Mouse (Mus musculus) liver, postnatal 0 days (tissue): ENCODE measurements around the gene Zfyve27. TPM values are rescaled to one million over a fixed set of nuclear protein-coding genes. Genes with fewer than 3 reads are reported as not detected.

ENCODE experiments used
- ATAC-seq: fragments of 200-750 bp; cut with Nextera tagmentation; 2 replicates; pipeline ENCODE4 v1.8.0; 2017; ENCODE audit warnings: mild to moderate bottlenecking, moderate library complexity
- DNase-seq: peaks from one replicate; pipeline ENCODE4 v3.0.0-alpha.2; 2016
- H3K27ac ChIP-seq: fragments of 300-500 bp; sonication (generic); 2 replicates; pipeline ENCODE4 v1.5.1; 2014; ENCODE audit warnings: antibody characterized with exemption, moderate library complexity, mild to moderate bottlenecking, low read depth
- H3K27me3 ChIP-seq: fragments of 300-500 bp; sonication (generic); 2 replicates; pipeline ENCODE4 v1.6.1; 2014; ENCODE audit warnings: low read length, control low read depth, mixed read lengths; ENCODE audit not compliant: insufficient read depth
- H3K36me3 ChIP-seq: fragments of 300-500 bp; sonication (generic); replicated peaks from 2 replicates; pipeline ENCODE4 v1.6.1; 2014; ENCODE audit warnings: mild to moderate bottlenecking, control low read depth, low read length, moderate library complexity, mixed read lengths; ENCODE audit not compliant: insufficient read depth
- H3K4me1 ChIP-seq: fragments of 300-500 bp; sonication (generic); 2 replicates; pipeline ENCODE4 v1.6.1; 2014; ENCODE audit warnings: antibody characterized with exemption, mild to moderate bottlenecking, control low read depth; ENCODE audit not compliant: insufficient read depth
- H3K4me2 ChIP-seq: fragments of 300-500 bp; sonication (generic); 2 replicates; pipeline ENCODE4 v1.6.1; 2014; ENCODE audit warnings: low read depth, mild to moderate bottlenecking, low read length, moderate library complexity, mixed read lengths
- H3K4me3 ChIP-seq: fragments of 300-500 bp; sonication (generic); 2 replicates; pipeline ENCODE4 v1.5.1; 2014; ENCODE audit warnings: low read depth, low read length
- H3K9ac ChIP-seq: fragments of 300-500 bp; sonication (generic); replicated peaks from 2 replicates; pipeline ENCODE4 v1.6.1; 2014; ENCODE audit warnings: mild to moderate bottlenecking, moderate library complexity
- H3K9me3 ChIP-seq: fragments of 300-500 bp; sonication (generic); 2 replicates; pipeline ENCODE4 v1.6.1; 2016; ENCODE audit warnings: mild to moderate bottlenecking, control low read depth, low read length, mixed read lengths
- CTCF ChIP-seq: sonication (generic); IDR thresholded peaks from 2 replicates; pipeline ENCODE4 v1.5.1; 2016; ENCODE audit warnings: antibody characterized with exemption, low read depth
- EP300 ChIP-seq: IDR thresholded peaks from 2 replicates; pipeline ENCODE4 v1.6.1; 2016; ENCODE audit warnings: antibody characterized with exemption, low read depth, mild to moderate bottlenecking
- WGBS: fragments of 180-500 bp; shearing (Covaris S2); extraction: QIAGEN DNeasy Blood & Tissue Kit; methylation state at CpG from one replicate; pipeline ENCODE4 v1.1.7; 2014; ENCODE audit not compliant: insufficient replicate concordance; 5-methylcytosine and 5-hydroxymethylcytosine counted together
- polyA plus RNA-seq: library from polyadenylated mRNA; unstranded; fragments of >200 nt; fragmentation: Nextera tagmentation; extraction: Ambion mirVana; gene quantifications from 2 replicates; pipeline ENCODE4 v1.2.1, GENCODE M21; 2015

The Zfyve27 gene
- polyA plus RNA-seq, 1 experiment from 2014 or later = 8.5 TPM

DNA sequence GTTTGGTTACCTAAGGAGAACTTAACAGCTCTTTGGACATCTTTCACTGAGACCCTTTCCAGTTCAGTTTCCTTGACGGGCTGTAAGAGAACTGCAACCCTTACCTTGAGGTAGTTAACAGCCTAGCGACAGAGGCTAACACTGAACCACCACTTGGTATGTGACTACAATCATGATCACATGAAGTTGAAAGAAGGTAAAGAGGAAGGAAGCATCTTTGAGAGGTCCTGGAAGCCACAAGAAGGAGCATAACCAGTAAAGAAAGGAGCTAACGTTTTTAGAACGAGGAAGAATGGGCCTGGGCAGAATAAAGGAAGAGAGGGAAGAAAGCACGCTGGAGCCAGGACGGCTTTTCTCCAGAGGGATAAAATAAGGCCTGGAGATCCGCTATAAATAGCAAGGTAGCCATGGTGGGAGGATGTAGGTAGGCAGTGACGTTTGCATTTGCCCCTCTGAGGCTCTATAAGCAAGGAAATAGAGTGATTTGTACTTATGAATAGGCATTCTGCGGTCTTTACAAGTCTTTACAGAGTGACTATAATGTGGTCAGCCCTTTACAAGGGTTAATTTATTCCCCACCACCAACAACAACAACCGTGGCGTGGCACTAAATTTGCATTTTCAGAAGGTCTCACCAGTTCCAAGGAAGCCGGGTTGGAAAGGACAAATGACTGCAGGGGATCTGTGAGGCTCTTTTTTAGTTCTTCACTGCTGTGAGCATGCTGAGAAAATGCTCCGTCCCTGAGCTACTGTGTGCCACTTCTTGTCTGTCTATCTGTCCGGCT lies 34.0 kb upstream of the Zfyve27 start:
- TF ChIP-seq EP300 = no peak
- TF ChIP-seq CTCF = no peak
- H3K27me3 ChIP-seq = no peaks in the 10 kb centered on the region
- DNase-seq (no peak), ATAC-seq (no peak)
- H3K4me1 ChIP-seq = peaks cover 25% of the 10 kb centered on the region
- H3K9me3 ChIP-seq = no peaks in the 10 kb centered on the region
- H3K4me3 ChIP-seq = peak overlapping the region; percentile 65; the same call in 1 of the 2 replicates
- 37% methylated on average over 14 of the region's 14 CpGs for WGBS
- no peak overlapping the region for H3K9ac ChIP-seq
- no peaks in the 10 kb centered on the region for H3K36me3 ChIP-seq
- H3K27ac ChIP-seq = peak overlapping the region; percentile 46
- H3K4me2 ChIP-seq = peak overlapping the region; percentile 98

DNA sequence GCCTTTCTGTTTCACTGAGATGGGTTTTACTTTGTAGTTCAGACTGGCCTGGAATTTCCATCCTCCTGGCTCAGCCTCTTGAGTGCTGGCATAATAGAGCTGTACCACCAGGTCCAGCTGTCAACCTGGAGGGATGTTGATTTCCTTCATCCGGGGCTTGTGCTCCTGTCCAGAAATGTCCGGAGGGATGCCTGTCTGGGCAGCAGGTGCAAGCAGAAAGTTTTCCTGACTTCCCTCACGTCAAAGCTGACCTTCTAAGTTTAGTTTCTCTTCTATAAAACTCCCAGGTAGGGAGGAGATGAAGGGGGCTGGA lies 33.5 kb upstream of the Zfyve27 start:
- Histone ChIP-seq H3K27ac (no peak overlapping the region), H3K4me1 (peaks cover 25% of the 10 kb centered on the region), H3K27me3 (no peaks in the 10 kb centered on the region), H3K4me2 (0 out of 2 replicates have a peak overlapping the region, but pooled peaks have one; percentile 11), H3K9ac (no peak overlapping the region), H3K36me3 (no peaks in the 10 kb centered on the region), H3K9me3 (no peaks in the 10 kb centered on the region), H3K4me3 (no peak overlapping the region)
- WGBS = 64% methylated on average over 3 of the region's 3 CpGs
- DNase-seq (no peak), ATAC-seq (no peak)
- no peak for TF ChIP-seq EP300
- no peak for TF ChIP-seq CTCF

DNA sequence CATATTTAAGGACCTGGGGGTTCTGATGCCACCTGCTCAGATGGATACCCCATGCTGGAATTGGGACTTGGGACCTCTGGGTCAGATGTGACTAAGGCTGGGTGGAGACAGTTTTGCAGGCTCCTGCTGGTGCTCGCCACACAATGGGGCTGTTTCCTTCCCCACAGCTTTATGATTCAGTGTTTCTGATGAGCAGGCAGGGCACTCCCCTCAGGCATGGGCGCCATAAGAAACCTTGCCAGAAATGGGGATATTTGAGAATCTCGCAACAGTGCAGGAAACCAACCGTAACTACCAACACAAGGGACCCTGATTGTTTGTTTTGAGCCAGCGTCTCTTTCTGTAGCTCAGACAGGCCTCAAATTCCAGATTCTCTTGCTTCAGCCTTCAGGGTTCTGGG lies 32.6 kb upstream of the Zfyve27 start:
- Histone ChIP-seq H3K36me3 (no peaks in the 10 kb centered on the region), H3K9me3 (no peaks in the 10 kb centered on the region), H3K4me3 (no peak overlapping the region), H3K4me1 (peaks cover 27% of the 10 kb centered on the region), H3K27ac (no peak overlapping the region), H3K4me2 (no peak overlapping the region), H3K27me3 (no peaks in the 10 kb centered on the region), H3K9ac (no peak overlapping the region)
- 52% methylated on average over 5 of the region's 5 CpGs for WGBS
- ATAC-seq (no peak), DNase-seq (no peak)
- no peak for TF ChIP-seq CTCF
- TF ChIP-seq EP300 = no peak

- H3K9me3 ChIP-seq = no peaks in the 10 kb centered on the region
- no peak for DNase-seq
- H3K36me3 ChIP-seq = no peaks in the 10 kb centered on the region
- no peak overlapping the region for H3K27ac ChIP-seq
- H3K4me3 ChIP-seq = no peak overlapping the region
- H3K4me2 ChIP-seq = no peak overlapping the region
- H3K4me1 ChIP-seq = 0 out of 2 replicates have a peak, but pooled peaks cover 7% of the 10 kb centered on the region
- no peak overlapping the region for H3K9ac ChIP-seq
- no peaks in the 10 kb centered on the region for H3K27me3 ChIP-seq
- ATAC-seq = no peak
- TF ChIP-seq CTCF (no peak), EP300 (no peak)
Observed at GRCm38 (mm10) chr19:42135070-42135469, 28.7 kb upstream of the Zfyve27 start.

DNA sequence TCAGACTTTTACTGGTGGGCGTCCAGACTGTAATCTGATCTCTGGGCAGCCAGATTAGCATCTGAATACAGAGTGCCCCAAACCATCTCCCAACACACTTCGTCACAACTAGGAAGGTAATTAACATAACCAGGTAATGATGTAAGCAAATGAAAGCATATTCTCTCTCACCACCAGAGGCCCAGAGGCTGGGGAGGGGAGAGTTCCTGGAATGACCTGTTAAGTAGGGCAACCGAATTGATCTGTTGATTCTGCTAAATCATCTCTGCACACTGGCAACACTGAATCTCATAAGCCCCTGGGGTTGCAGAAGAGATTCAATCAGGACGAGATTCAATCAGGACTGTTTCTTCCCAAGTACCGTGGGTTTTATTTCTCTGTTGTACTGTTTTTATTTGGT lies 27.6 kb upstream of the Zfyve27 start:
- peak; percentile 88 for ATAC-seq
- no peaks in the 10 kb centered on the region for H3K36me3 ChIP-seq
- H3K27me3 ChIP-seq = no peaks in the 10 kb centered on the region
- no peak for DNase-seq
- H3K9me3 ChIP-seq = no peaks in the 10 kb centered on the region
- WGBS = 49% methylated on average over 5 of the region's 5 CpGs
- H3K9ac ChIP-seq = no peak overlapping the region
- H3K4me2 ChIP-seq = no peak overlapping the region
- H3K27ac ChIP-seq = no peak overlapping the region
- H3K4me3 ChIP-seq = no peak overlapping the region
- no peak for TF ChIP-seq CTCF
- no peak for TF ChIP-seq EP300
- H3K4me1 ChIP-seq = 0 out of 2 replicates have a peak, but pooled peaks cover 7% of the 10 kb centered on the region

- TF ChIP-seq CTCF (no peak), EP300 (no peak)
- WGBS = 81% methylated on average over 4 of the region's 4 CpGs
- Histone ChIP-seq H3K27me3 (no peaks in the 10 kb centered on the region), H3K4me1 (0 out of 2 replicates have a peak, but pooled peaks cover 7% of the 10 kb centered on the region), H3K27ac (no peak overlapping the region), H3K36me3 (no peaks in the 10 kb centered on the region), H3K4me2 (no peak overlapping the region), H3K4me3 (no peak overlapping the region), H3K9ac (no peak overlapping the region), H3K9me3 (no peaks in the 10 kb centered on the region)
- DNase-seq (no peak), ATAC-seq (no peak)
Observed at GRCm38 (mm10) chr19:42137167-42137672, 26.5 kb upstream of the Zfyve27 start.
